Mouse (Mus musculus) neural tube, embryonic 13.5 days (tissue): Measurements from ENCODE around the gene Swt1. TPM values are rescaled to one million over a fixed set of nuclear protein-coding genes. Genes with fewer than 3 reads are reported as not detected.

Source experiments
- ATAC-seq: fragments of 200-750 bp; cut with Nextera tagmentation; 2 replicates; pipeline ENCODE4 v1.8.0; 2017; ENCODE audit warnings: low read depth, mild to moderate bottlenecking, moderate TSS enrichment, moderate library complexity
- H3K27ac ChIP-seq: fragments of 300-500 bp; sonication (generic); replicated peaks from 2 replicates; pipeline ENCODE4 v1.5.1; 2015; ENCODE audit warnings: moderate library complexity, mild to moderate bottlenecking, inconsistent platforms
- H3K27me3 ChIP-seq: fragments of 300-500 bp; sonication (generic); 2 replicates; pipeline ENCODE4 v1.6.1; 2015; ENCODE audit warnings: mild to moderate bottlenecking, inconsistent platforms
- H3K36me3 ChIP-seq: fragments of 300-500 bp; sonication (generic); 2 replicates; pipeline ENCODE4 v1.6.1; 2015; ENCODE audit warnings: mild to moderate bottlenecking, inconsistent platforms
- H3K4me1 ChIP-seq: fragments of 300-500 bp; sonication (generic); replicated peaks from 2 replicates; pipeline ENCODE4 v1.6.1; 2015; ENCODE audit warnings: inconsistent platforms
- H3K4me2 ChIP-seq: fragments of 300-500 bp; sonication (generic); 2 replicates; pipeline ENCODE4 v1.6.1; 2015; ENCODE audit warnings: inconsistent platforms, mild to moderate bottlenecking, moderate library complexity
- H3K4me3 ChIP-seq: fragments of 300-500 bp; sonication (generic); 2 replicates; pipeline ENCODE4 v1.5.1; 2015; ENCODE audit warnings: mild to moderate bottlenecking, inconsistent platforms
- H3K9ac ChIP-seq: fragments of 300-500 bp; sonication (generic); 2 replicates; pipeline ENCODE4 v1.6.1; 2015; ENCODE audit warnings: moderate library complexity, mild to moderate bottlenecking, inconsistent platforms
- H3K9me3 ChIP-seq: fragments of 300-500 bp; sonication (generic); 2 replicates; pipeline ENCODE4 v1.6.1; 2016; ENCODE audit warnings: inconsistent platforms
- WGBS: fragments of 180-500 bp; shearing (Covaris S2); methylation state at CpG from one replicate; pipeline ENCODE4 v1.1.7; 2015; 5-methylcytosine and 5-hydroxymethylcytosine counted together
- microRNA-seq: library from miRNA; unstranded; fragments of <30 nt; microRNA quantifications from one replicate; pipeline ENCODE4, GENCODE M21; 2016
- polyA plus RNA-seq: library from polyadenylated mRNA; unstranded; fragments of >200 nt; fragmentation: Nextera tagmentation; extraction: Ambion mirVana; gene quantifications from 2 replicates; pipeline ENCODE4 v1.2.1, GENCODE M21; 2015

The Swt1 gene
- polyA plus RNA-seq, 1 experiment from 2014 or later: 20.2 TPM

DNA sequence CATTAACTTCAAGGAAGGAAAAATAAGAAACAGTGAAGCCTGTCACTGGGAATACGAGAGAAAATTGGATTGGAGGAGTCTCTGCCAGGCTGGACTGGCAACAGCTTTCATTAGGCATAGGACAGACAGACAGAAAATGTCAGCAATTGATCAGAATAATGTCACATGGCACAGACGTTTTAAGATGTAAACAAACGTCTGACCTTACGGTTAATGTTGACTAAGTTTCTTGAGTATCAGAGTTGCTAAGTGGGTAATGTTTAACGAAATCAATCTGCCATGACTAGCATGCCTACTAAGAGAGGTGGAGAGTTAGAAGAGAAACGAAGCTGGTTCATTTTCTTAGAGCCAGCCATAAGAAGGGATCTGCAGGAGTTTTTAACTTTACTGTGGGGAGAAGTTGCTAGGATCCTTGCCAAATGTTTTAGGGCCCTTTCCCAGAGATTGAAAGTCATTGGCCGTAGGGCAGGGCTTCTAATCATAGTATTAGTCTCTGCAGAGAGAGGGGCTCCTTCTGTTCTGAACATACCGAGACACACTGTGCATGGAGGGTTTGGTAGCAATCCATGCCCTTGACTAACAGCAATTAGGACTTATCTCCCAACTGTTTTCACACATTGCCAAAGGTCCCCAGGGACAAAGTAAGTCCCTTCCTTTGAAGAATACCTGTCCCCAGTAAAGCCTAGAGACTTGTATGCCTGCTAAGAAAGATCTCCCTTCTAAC is 86.8 kb downstream of the Swt1 start:
- WGBS: 78% methylated on average over 8 of the region's 8 CpGs
- H3K4me1 ChIP-seq: peaks cover 33% of the 10 kb centered on the region

DNA sequence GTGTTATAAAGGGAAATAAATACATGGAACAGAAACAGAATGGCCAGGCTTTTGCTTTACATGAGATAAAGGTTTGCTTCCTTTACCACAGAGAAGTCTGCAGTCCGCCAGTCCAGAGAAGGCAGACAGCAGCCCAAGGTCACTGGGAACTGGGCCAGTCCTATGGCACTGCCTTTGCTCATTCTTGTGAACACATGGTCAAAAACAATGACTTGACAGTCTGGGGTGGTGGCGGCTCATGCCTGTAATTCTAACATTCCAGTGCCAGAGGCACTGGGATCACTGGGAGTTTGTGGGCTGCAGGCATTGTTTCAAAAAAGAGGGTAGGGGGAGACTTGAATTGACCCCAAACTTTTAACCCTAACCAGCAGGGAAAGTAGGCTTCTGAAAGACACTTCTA is 89.3 kb downstream of the Swt1 start:
- no peak overlapping the region for H3K4me3 ChIP-seq
- no peak overlapping the region for H3K9ac ChIP-seq
- no peaks in the 10 kb centered on the region for H3K9me3 ChIP-seq
- no peaks in the 10 kb centered on the region for H3K27me3 ChIP-seq
- no peak for ATAC-seq
- no peak overlapping the region for H3K4me2 ChIP-seq
- H3K4me1 ChIP-seq: peaks cover 26% of the 10 kb centered on the region
- WGBS: 19% methylated on average over 2 of the region's 2 CpGs
- H3K27ac ChIP-seq: no peak overlapping the region
- no peaks in the 10 kb centered on the region for H3K36me3 ChIP-seq

More for the DNA sequence above, 86.8 kb downstream of the Swt1 start:
- no peak for ATAC-seq
- H3K27ac ChIP-seq: no peak overlapping the region
- no peaks in the 10 kb centered on the region for H3K36me3 ChIP-seq
- no peak overlapping the region for H3K4me2 ChIP-seq
- H3K27me3 ChIP-seq: no peaks in the 10 kb centered on the region
- H3K4me3 ChIP-seq: no peak overlapping the region
- H3K9ac ChIP-seq: no peak overlapping the region
- H3K9me3 ChIP-seq: no peaks in the 10 kb centered on the region

DNA sequence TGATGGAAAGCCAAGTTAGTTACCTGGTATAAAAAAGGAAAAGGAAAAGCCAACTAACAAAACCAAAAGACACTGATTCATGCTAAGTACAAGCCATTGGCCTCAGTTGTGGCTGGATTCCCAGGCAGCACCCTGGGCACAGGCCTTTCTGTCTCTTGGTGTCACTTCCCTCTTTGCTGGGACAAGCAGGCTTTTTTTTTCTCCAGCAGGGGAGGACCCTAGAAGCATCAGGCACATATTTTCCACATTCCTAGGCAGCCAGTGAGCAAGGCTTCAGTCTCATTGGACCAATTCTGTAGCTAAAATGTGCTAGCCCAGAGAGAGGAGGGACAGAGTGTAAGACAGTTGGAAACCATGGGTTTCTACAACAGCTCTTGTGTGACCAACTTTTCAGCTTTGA is 90.0 kb downstream of the Swt1 start:
- no peak overlapping the region for H3K27ac ChIP-seq
- H3K9ac ChIP-seq: no peak overlapping the region
- peaks cover 19% of the 10 kb centered on the region for H3K4me1 ChIP-seq
- H3K36me3 ChIP-seq: no peaks in the 10 kb centered on the region
- H3K27me3 ChIP-seq: no peaks in the 10 kb centered on the region
- no peak overlapping the region for H3K4me3 ChIP-seq
- no peak overlapping the region for H3K4me2 ChIP-seq
- H3K9me3 ChIP-seq: no peaks in the 10 kb centered on the region
- ATAC-seq: no peak

DNA sequence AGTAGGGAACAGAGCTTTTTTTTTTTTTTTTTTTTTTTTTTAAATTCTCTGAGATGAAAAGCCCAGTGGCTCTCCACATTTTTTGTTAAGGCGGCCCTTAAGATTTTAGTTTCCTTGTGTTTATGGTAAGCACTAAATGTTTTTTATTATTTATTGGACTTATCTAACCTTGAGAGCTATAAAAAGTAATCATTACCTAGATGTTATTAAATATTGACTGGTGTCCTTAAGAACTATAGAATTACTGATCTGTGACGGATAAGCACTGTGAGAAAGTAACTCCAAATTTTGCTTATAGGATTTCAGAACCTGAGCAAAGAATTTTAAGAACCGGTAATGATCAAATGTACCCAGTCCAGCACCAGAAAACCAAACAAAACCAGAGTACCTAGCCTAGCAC is 95.4 kb downstream of the Swt1 start:
- no peaks in the 10 kb centered on the region for H3K4me1 ChIP-seq
- no peaks in the 10 kb centered on the region for H3K36me3 ChIP-seq
- no peaks in the 10 kb centered on the region for H3K27me3 ChIP-seq
- WGBS: 96% methylated on average over 3 of the region's 3 CpGs
- ATAC-seq: no peak
- no peak overlapping the region for H3K4me2 ChIP-seq
- no peak overlapping the region for H3K9ac ChIP-seq
- no peaks in the 10 kb centered on the region for H3K9me3 ChIP-seq
- H3K4me3 ChIP-seq: no peak overlapping the region
- H3K27ac ChIP-seq: no peak overlapping the region

GRCm38 (mm10) chr1:151329601-151330000 is 98.7 kb downstream of the Swt1 start:
- Histone ChIP-seq H3K4me3 (no peak overlapping the region), H3K9ac (no peak overlapping the region), H3K4me1 (no peaks in the 10 kb centered on the region), H3K36me3 (no peaks in the 10 kb centered on the region), H3K27me3 (no peaks in the 10 kb centered on the region), H3K9me3 (no peaks in the 10 kb centered on the region), H3K27ac (no peak overlapping the region), H3K4me2 (no peak overlapping the region)
- WGBS: 86% methylated on average over 7 of the region's 7 CpGs
- ATAC-seq: no peak

GRCm38 (mm10) chr1:151328341-151329097 is 99.7 kb downstream of the Swt1 start:
- Histone ChIP-seq H3K4me2 (no peak overlapping the region), H3K27me3 (no peaks in the 10 kb centered on the region), H3K9ac (no peak overlapping the region), H3K27ac (no peak overlapping the region), H3K36me3 (no peaks in the 10 kb centered on the region), H3K4me3 (no peak overlapping the region), H3K9me3 (no peaks in the 10 kb centered on the region), H3K4me1 (no peaks in the 10 kb centered on the region)
- ATAC-seq: no peak
- WGBS: 89% methylated on average over 14 of the region's 14 CpGs

DNA sequence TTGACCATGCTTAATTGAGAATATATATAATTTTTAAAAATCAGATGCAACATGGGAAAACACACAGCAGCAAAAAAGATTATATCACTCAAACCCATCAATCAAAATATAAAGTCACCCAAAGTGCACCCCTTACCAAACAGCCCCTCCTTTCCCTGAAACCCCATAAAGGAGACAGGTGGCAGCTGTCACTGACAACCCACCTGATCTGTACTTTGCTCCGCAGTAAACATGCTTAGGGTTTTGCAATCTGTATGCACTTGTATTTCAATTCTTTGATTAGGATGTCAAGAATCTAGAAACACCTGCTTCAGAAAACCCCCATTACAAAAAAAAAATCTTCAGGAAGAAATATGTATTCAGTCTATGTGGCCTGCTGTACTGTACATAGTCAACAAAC is 102.9 kb downstream of the Swt1 start:
- H3K27me3 ChIP-seq: no peaks in the 10 kb centered on the region
- H3K4me1 ChIP-seq: no peaks in the 10 kb centered on the region
- H3K9ac ChIP-seq: no peak overlapping the region
- H3K4me3 ChIP-seq: no peak overlapping the region
- H3K27ac ChIP-seq: no peak overlapping the region
- H3K36me3 ChIP-seq: no peaks in the 10 kb centered on the region
- H3K4me2 ChIP-seq: no peak overlapping the region
- H3K9me3 ChIP-seq: no peaks in the 10 kb centered on the region
- 97% methylated on average over 1 of the region's 1 CpGs for WGBS
- ATAC-seq: no peak

DNA sequence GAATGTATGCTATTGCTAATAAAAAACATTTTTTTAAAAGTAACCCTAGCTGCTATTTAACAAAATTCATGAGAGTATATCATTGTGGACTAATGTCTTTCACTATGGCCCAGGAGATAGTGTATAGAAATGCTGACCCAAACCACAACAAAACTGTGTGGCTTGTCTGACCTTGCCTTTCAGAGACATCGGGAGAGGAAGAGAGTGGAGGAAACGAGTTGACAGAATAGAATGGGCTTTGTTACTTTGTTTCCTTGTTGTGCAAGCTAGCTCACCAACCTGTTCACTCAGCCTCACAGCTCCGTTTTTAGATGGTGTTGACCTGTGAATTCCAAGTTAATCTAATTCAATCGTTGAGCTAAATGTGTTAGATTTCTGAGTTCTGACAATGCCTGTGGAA is 107.8 kb downstream of the Swt1 start:
- Histone ChIP-seq H3K4me1 (no peaks in the 10 kb centered on the region), H3K36me3 (no peaks in the 10 kb centered on the region), H3K9me3 (no peaks in the 10 kb centered on the region), H3K27ac (no peak overlapping the region), H3K4me2 (no peak overlapping the region), H3K9ac (no peak overlapping the region), H3K4me3 (no peak overlapping the region), H3K27me3 (no peaks in the 10 kb centered on the region)
- no peak for ATAC-seq
- WGBS: 67% methylated on average over 4 of the region's 4 CpGs

DNA sequence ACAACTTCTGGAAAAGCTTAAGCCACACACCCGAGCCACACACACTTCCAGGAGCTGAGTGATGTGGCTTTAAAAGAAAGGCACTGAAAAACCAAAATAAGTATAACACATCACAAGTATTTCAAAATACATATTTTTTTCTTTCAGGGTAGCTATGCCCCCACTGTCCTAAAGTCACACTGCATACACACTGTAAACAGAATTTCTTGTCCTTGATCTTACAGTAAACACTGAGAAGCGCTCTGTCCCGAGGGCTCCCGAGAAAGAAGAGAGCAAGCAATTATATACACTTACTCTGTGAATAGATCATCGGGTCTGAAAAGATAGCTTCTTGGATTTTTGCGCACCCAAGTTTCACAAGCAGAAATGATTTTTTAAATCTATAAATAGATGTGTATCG is 109.0 kb downstream of the Swt1 start:
- Histone ChIP-seq H3K4me2 (no peak overlapping the region), H3K9ac (no peak overlapping the region), H3K36me3 (no peaks in the 10 kb centered on the region), H3K4me1 (no peaks in the 10 kb centered on the region), H3K27ac (no peak overlapping the region), H3K9me3 (no peaks in the 10 kb centered on the region), H3K27me3 (no peaks in the 10 kb centered on the region), H3K4me3 (no peak overlapping the region)
- 89% methylated on average over 7 of the region's 7 CpGs for WGBS
- no peak for ATAC-seq

Small RNA genes lying within 50 kb of the gene (microRNA-seq; reads per million reads assigned to microRNA genes)
- gene Mir7682: 1.0 reads per million

Other genes with a start within 250 kb of the Swt1 start
- 0.14 TPM in 1 of 2 replicates, not detected in the other for gene Gm47985, start 245.9 kb downstream of the Swt1 start, polyA plus RNA-seq
- not detected in 2 replicates for gene Gm8947, start 236.1 kb downstream of the Swt1 start, polyA plus RNA-seq
- not detected in 2 replicates for gene Gm47995, start 230.0 kb downstream of the Swt1 start, polyA plus RNA-seq
- not detected in 2 replicates for gene 3110040M04Rik, start 224.3 kb downstream of the Swt1 start, polyA plus RNA-seq
- not detected in 2 replicates for gene Gm47996, start 218.3 kb downstream of the Swt1 start, polyA plus RNA-seq
- gene Ivns1abp, start 84.0 kb downstream of the Swt1 start, polyA plus RNA-seq: 248 and 284 TPM in 2 replicates
- gene Trmt1l, start 87 bp upstream of the Swt1 start, polyA plus RNA-seq: 56.2 TPM in 2 replicates
- 112 and 121 TPM in 2 replicates for gene Rnf2, start 72.5 kb upstream of the Swt1 start, polyA plus RNA-seq
- 4.1 and 5.9 TPM in 2 replicates for gene Fam129a, start 142.7 kb upstream of the Swt1 start, polyA plus RNA-seq